Mouse (Mus musculus): ENCODE measurements around the gene Ppp4r1.

DNA sequence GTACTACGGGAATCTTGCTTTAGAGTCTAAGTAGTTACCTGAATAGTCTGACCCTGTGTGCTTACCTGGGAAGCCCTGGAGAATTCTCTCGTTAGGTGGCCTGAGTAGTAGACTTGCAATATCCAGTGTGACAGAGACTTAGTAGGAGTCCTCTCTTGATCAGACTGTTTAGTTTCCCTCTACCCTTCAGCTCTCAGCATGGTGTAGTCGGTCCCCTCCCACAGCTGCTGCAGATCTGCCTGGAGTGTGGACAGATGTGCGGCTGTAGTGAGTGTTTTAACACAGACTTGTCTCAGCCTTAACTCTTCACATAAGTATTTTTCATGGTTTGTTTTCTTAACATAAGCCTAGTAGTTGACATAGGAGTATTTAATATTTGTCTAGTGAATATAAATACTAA is 19.7 kb downstream of the Ppp4r1 start:
- TF ChIP-seq CTCF (IDR thresholded peaks at IDR 0.05; ENCODE audit: low read depth) (no peak), EP300 (IDR thresholded peaks at IDR 0.05; ENCODE audit: low read depth) (no peak)

Measured in heart, postnatal 0 days (tissue).